Mouse (Mus musculus) neural tube, embryonic 11.5 days (tissue): ENCODE measurements around the gene Rhoq. TPM values are rescaled to one million over a fixed set of nuclear protein-coding genes. Genes with fewer than 3 reads are reported as not detected.

Experiments used
- ATAC-seq: fragments of 200-750 bp; cut with Nextera tagmentation; 2 replicates; pipeline ENCODE4 v1.8.0; 2017; ENCODE audit warnings: moderate number of reproducible peaks, mild to moderate bottlenecking, moderate TSS enrichment, moderate library complexity; ENCODE audit not compliant: insufficient read depth, low FRiP score, low TSS enrichment
- DNase-seq: peaks from one replicate; pipeline ENCODE4 v3.0.0-alpha.2; 2015; ENCODE audit warnings: low spot score
- H3K27ac ChIP-seq: fragments of 300-500 bp; sonication (generic); 2 replicates; pipeline ENCODE4 v1.5.1; 2014; ENCODE audit warnings: low read depth, mild to moderate bottlenecking, low read length
- H3K27me3 ChIP-seq: fragments of 300-500 bp; sonication (generic); 2 replicates; pipeline ENCODE4 v1.6.1; 2014; ENCODE audit warnings: mild to moderate bottlenecking, low read length, mixed read lengths; ENCODE audit not compliant: control insufficient read depth, insufficient read depth
- H3K36me3 ChIP-seq: fragments of 300-500 bp; sonication (generic); 2 replicates; pipeline ENCODE4 v1.6.1; 2014; ENCODE audit warnings: mild to moderate bottlenecking, low read length, moderate library complexity, mixed read lengths; ENCODE audit not compliant: control insufficient read depth, insufficient read depth
- H3K4me1 ChIP-seq: fragments of 300-500 bp; sonication (generic); 2 replicates; pipeline ENCODE4 v1.6.1; 2014; ENCODE audit warnings: low read length, mixed read lengths; ENCODE audit not compliant: control insufficient read depth, insufficient read depth
- H3K4me2 ChIP-seq: fragments of 300-500 bp; sonication (generic); 2 replicates; pipeline ENCODE4 v1.6.1; 2014; ENCODE audit warnings: low read depth, mild to moderate bottlenecking, moderate library complexity
- H3K4me3 ChIP-seq: fragments of 300-500 bp; sonication (generic); 2 replicates; pipeline ENCODE4 v1.5.1; 2014; ENCODE audit warnings: low read depth, low read length
- H3K9ac ChIP-seq: fragments of 300-500 bp; sonication (generic); 2 replicates; pipeline ENCODE4 v1.6.1; 2014; ENCODE audit warnings: mild to moderate bottlenecking, low read length
- H3K9me3 ChIP-seq: fragments of 300-500 bp; sonication (generic); 2 replicates; pipeline ENCODE4 v1.6.1; 2016; ENCODE audit warnings: low read length; ENCODE audit not compliant: control insufficient read depth
- WGBS: fragments of 180-500 bp; shearing (Covaris S2); extraction: QIAGEN DNeasy Blood & Tissue Kit; methylation state at CpG from one replicate; pipeline ENCODE4 v1.1.7; 2014; 5-methylcytosine and 5-hydroxymethylcytosine counted together
- polyA plus RNA-seq: library from polyadenylated mRNA; unstranded; fragments of >200 nt; fragmentation: Nextera tagmentation; extraction: Ambion mirVana; gene quantifications from 2 replicates; pipeline ENCODE4 v1.2.1, GENCODE M21; 2014

Rhoq gene
- polyA plus RNA-seq, 1 experiment from 2014 or later, result 12.2 TPM

DNA sequence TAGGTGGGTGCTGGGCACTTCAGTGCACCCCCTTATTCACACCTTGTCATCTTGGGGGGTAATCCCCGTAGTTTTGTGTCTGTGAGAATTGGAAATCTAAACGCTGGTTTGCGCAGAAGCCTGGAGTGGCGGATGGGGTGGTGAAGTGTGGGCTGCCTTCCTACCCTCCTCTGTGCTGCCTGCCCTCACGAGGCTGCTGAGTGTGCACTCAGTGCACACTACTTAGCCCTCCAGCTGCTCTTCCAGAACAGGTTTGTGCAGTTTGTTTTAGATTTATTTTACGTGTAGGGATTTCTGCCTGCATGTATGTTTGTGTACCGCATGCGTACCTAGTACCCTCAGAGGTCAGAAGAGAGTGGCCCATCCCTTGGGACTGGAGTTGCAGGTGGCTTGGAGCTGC, 28.4 kb downstream of the Rhoq start:
- H3K27ac ChIP-seq, result no peak overlapping the region
- H3K27me3 ChIP-seq, result no peaks in the 10 kb centered on the region
- ATAC-seq, result no peak
- H3K4me3 ChIP-seq, result no peak overlapping the region
- no peaks in the 10 kb centered on the region for H3K9me3 ChIP-seq
- no peak overlapping the region for H3K4me2 ChIP-seq
- H3K4me1 ChIP-seq, result no peaks in the 10 kb centered on the region
- no peaks in the 10 kb centered on the region for H3K36me3 ChIP-seq
- no peak for DNase-seq
- 94% methylated on average over 8 of the region's 8 CpGs for WGBS
- H3K9ac ChIP-seq, result no peak overlapping the region

DNA sequence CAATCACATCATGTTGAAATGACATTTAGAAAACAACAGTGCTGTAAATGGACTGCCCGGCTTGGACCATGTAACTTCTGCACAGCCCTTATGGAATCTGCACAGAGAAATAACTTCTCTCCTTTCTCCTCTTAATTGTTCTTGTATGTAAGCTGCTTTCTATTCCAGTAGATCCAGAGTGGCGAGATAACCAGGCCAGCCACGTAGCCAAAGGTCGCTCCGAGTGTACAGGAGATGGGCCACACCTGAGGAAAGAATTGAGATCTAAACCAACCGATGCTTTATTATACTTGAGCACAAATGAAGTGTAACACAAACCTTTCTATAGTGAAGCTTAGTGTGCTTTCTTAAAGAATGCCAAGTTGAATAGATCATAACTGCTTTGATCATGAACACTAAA, 34.4 kb downstream of the Rhoq start:
- Histone ChIP-seq H3K27ac (no peak overlapping the region), H3K4me2 (no peak overlapping the region), H3K9me3 (no peaks in the 10 kb centered on the region), H3K4me3 (no peak overlapping the region), H3K4me1 (no peaks in the 10 kb centered on the region), H3K27me3 (no peaks in the 10 kb centered on the region), H3K9ac (no peak overlapping the region), H3K36me3 (no peaks in the 10 kb centered on the region)
- ATAC-seq, result no peak
- DNase-seq, result no peak
- 94% methylated on average over 6 of the region's 6 CpGs for WGBS

DNA sequence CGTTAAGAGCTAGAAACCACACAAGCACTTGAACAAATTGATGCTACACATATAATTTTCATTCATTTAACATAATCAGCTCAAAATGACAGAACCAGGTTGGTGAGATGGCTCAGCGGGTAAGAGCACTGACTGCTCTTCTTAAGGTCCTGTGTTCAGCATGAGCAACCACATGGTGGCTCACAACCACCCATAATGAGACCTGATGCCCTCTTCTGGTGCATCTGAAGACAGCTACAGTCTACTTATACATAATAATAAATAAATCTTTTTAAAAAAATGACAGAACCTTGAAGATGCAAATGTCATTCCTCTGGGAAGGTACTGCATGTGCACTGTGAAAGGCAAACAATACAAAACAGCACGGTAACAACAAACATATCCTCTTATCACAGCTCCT, 46.1 kb downstream of the Rhoq start:
- Histone ChIP-seq H3K4me2 (no peak overlapping the region), H3K4me1 (no peaks in the 10 kb centered on the region), H3K36me3 (no peaks in the 10 kb centered on the region), H3K27ac (no peak overlapping the region), H3K4me3 (no peak overlapping the region), H3K27me3 (no peaks in the 10 kb centered on the region), H3K9me3 (no peaks in the 10 kb centered on the region), H3K9ac (no peak overlapping the region)
- no peak for DNase-seq
- ATAC-seq, result no peak
- WGBS, result 95% methylated on average over 3 of the region's 3 CpGs

DNA sequence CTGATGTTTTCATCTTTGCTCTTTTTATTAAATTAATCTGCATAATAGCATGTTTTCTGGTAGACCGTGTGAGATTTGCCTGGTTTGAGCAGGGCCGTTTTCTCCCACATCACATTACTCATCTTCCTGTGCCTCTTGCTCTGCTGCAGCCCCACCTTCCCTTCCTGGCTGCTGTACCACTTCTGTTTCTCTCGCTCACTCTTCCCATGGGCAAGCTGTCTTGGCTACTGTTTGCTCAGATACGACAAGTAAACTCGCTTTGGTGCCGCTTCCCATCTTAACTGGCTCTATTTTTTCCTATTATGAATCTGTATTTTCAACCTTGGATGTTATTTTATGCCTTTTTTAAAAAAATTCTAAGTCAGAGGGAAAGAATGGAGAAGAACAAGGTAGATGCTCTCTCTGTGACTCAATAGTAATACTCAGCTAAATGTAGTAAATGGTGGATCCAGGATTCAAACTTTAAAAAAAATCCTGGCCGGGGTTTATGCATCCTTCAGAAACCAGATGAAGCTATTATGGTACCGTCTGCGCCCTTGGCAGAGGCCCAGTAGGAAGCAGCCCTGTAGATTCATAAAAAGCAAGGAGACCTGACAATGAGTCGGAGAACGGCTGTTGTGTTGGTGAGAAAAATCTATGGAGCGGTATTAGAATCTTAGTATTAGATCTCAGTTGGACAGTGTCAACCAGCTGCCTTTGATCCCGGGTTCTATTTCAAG, 48.6 kb downstream of the Rhoq start:
- ATAC-seq (no peak), DNase-seq (no peak)
- H3K4me2 ChIP-seq, result no peak overlapping the region
- WGBS, result 93% methylated on average over 13 of the region's 13 CpGs
- no peaks in the 10 kb centered on the region for H3K27me3 ChIP-seq
- no peak overlapping the region for H3K27ac ChIP-seq
- peaks cover 2% of the 10 kb centered on the region; the same call in 1 of the 2 replicates for H3K36me3 ChIP-seq
- H3K4me3 ChIP-seq, result no peak overlapping the region
- H3K9me3 ChIP-seq, result no peaks in the 10 kb centered on the region
- no peak overlapping the region for H3K9ac ChIP-seq
- H3K4me1 ChIP-seq, result no peaks in the 10 kb centered on the region

DNA sequence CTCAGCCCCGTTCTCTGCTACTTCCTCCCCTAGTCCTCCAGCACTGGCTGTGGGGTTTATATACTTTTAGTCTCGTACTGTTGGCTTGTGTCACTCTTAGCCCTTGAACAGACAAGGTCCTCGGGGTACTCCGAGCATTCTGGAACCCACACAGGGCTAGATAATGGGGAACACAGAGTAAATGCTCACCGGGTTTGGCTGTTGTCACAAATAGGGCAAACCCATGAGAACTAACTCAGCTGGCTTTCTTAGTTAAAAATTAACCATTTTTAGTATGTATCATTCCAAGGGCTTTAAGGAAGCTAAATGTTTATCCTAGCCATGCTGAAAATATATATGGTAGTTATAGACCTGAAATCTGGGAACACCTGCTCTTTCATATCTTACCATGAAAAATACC, 56.8 kb downstream of the Rhoq start:
- Histone ChIP-seq H3K27me3 (no peaks in the 10 kb centered on the region), H3K27ac (no peak overlapping the region), H3K4me1 (peaks cover 3% of the 10 kb centered on the region; the same call in 1 of the 2 replicates), H3K9ac (no peak overlapping the region), H3K9me3 (no peaks in the 10 kb centered on the region), H3K4me2 (no peak overlapping the region), H3K36me3 (peaks cover 4% of the 10 kb centered on the region; the same call in 1 of the 2 replicates), H3K4me3 (no peak overlapping the region)
- DNase-seq (no peak), ATAC-seq (no peak)
- 92% methylated on average over 5 of the region's 5 CpGs for WGBS

DNA sequence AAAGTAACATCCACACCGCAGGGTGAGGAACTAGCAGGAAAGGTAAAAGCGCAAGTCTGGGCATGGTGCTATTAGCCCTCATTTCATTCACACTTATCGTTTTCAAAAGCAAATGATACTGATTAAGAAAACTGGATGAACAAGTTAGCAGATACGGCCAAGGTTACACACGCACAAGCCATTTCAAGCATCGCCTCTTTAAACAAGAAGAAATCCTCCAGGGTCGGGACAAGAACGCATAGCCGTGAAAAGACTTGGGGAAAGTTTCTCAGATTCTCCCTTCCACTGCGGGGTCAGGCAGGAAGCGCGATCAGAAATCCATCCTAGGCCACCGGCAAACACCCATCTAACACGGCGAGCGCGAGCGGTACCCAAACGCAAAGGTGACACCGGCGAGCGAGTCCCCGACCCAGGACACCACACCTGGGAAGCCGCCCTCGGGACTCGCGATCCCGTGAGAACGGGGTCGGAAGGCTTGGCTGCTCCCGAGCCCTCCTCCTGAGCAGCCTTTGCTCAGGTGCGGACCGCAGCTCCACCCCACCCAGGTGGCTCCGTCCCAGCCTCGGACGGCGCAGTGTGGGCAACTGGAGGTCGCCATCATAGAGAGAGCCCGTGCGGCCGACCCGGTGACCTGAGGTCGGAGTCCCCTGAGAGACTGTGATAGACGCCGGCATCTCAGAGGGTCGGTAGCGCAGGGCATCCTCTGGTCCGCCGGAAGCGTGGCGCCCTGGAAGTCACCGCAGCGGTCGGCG, 61.8 kb downstream of the Rhoq start:
- Histone ChIP-seq H3K27ac (no peak overlapping the region), H3K4me2 (peak overlapping the region; percentile 93), H3K9me3 (no peaks in the 10 kb centered on the region), H3K9ac (peak overlapping the region; percentile 71), H3K36me3 (no peaks in the 10 kb centered on the region), H3K4me1 (peaks cover 3% of the 10 kb centered on the region; the same call in 1 of the 2 replicates), H3K27me3 (no peaks in the 10 kb centered on the region), H3K4me3 (peak overlapping the region; percentile 90)
- ATAC-seq (peak; percentile 83), DNase-seq (no peak)
- WGBS, result 1% methylated on average over 55 of the region's 55 CpGs

DNA sequence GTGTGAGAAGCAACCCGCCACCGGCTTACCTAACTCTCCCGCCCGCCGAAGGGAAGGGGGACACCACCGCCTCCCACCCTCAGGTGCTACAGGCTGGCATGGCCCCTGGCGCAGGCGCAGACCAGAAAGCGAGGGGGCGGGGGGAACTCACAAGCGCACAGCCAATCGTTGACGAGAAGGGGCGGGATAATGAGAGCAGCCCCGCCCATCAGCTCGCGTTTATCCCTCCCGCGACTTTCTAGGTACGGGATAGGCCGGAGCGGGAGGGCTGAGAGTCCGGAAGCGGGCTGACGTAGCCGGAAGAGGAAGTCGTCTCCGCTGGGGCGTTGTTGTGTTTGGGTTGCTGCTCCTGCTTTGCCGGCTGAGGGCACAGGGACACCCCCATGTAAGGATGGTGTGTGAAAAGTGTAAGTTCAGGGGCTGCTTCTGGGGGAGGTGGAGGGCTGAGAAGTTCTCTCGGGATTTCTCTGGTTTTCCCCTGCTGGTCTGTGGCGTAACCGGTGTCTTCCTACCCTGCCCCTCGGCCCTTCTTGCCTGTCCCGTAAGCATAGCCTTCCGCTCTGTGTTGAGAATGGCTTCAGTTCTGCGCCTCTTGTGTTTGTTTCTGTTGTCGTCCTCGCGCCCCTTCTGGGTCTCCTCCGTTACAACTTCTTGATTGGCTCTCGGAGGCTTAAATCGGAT, 62.5 kb downstream of the Rhoq start, which contains the start of the genes Pigf and Cript:
TSS of gene Pigf (minus strand) at position 138 of the 681 bp plus-strand sequence.
TSS of gene Cript (plus strand) at position 282 of the 681 bp plus-strand sequence.
- WGBS, result under 1% methylated on average over 43 of the region's 43 CpGs
- Histone ChIP-seq H3K4me1 (peaks cover 3% of the 10 kb centered on the region; the same call in 1 of the 2 replicates), H3K4me2 (peak within 1 kb of the TSS; percentile 93), H3K9ac (peak within 1 kb of the TSS; percentile 71), H3K27me3 (no peaks in the 10 kb centered on the region), H3K4me3 (peak within 1 kb of the TSS; percentile 90), H3K9me3 (no peaks in the 10 kb centered on the region), H3K27ac (no peak within 1 kb of the TSS), H3K36me3 (no peaks in the 10 kb centered on the region)
- peak; percentile 99 for DNase-seq
- peak; percentile 99 for ATAC-seq

DNA sequence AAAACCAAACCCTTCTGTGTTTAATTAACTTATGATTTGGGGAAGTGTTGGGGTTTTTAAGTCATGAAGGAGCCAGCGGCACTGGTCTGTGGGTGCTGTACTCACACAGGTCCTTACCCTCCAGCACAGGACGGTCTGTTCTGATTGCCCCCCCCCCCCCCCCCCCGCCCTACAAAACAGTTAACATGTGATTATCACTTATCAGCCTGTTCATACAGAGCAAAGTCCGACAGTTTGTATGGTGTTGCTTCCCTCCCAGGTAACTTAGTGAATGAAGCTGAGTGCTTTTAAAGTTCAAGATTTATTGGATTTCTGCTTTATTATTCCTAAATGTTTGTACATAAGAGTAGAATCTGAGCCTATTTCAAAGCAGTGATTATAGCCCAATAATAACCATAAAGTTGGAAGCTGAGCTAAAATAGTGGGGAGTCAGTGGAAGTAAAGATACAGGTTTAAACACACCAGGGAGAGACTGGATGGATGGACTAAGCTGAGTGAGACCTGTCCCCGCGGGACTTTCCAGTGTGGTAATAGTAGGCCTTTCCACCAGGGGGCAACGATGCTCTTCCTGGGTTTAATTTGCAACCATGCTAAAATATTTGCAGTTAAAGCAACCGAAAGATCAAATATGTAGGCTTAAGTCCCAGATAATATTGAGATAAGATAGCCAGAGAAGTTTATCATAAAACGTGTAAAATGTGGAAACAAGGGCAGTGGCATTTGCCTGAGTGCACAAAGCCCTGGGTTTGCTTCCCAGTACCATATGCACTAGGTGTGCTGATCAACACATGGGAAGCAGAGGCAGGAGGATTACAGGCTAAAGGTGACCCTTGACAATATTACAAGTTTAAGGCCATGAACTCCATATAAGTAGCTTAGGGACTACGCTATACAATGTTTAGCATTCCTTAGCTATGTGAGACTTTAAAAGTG, 73.5 kb downstream of the Rhoq start:
- no peaks in the 10 kb centered on the region for H3K9me3 ChIP-seq
- no peak overlapping the region for H3K4me3 ChIP-seq
- DNase-seq, result peak; percentile 42
- WGBS, result 64% methylated on average over 9 of the region's 10 CpGs
- no peak overlapping the region for H3K4me2 ChIP-seq
- H3K27ac ChIP-seq, result no peak overlapping the region
- no peaks in the 10 kb centered on the region for H3K36me3 ChIP-seq
- H3K4me1 ChIP-seq, result no peaks in the 10 kb centered on the region
- ATAC-seq, result no peak
- H3K9ac ChIP-seq, result no peak overlapping the region
- no peaks in the 10 kb centered on the region for H3K27me3 ChIP-seq
